Mouse (Mus musculus) small intestine, adult 2 months (tissue): ENCODE results near the gene St3gal4.

Source experiments
- CTCF ChIP-seq: fragments of 200-500 bp; IDR thresholded peaks from 2 replicates; pipeline ENCODE4 v1.5.1; 2012; ENCODE audit warnings: low read depth, mild to moderate bottlenecking, control low read depth, inconsistent platforms, low read length, moderate library complexity, mixed read lengths; ENCODE audit not compliant: insufficient replicate concordance, insufficient read length; ENCODE audit errors: extremely low read depth
- POLR2A ChIP-seq: fragments of 200-500 bp; IDR thresholded peaks from 2 replicates; pipeline ENCODE4 v1.6.1; 2012; ENCODE audit warnings: low read depth, mild to moderate bottlenecking, control low read depth, inconsistent platforms, low read length, moderate library complexity

DNA sequence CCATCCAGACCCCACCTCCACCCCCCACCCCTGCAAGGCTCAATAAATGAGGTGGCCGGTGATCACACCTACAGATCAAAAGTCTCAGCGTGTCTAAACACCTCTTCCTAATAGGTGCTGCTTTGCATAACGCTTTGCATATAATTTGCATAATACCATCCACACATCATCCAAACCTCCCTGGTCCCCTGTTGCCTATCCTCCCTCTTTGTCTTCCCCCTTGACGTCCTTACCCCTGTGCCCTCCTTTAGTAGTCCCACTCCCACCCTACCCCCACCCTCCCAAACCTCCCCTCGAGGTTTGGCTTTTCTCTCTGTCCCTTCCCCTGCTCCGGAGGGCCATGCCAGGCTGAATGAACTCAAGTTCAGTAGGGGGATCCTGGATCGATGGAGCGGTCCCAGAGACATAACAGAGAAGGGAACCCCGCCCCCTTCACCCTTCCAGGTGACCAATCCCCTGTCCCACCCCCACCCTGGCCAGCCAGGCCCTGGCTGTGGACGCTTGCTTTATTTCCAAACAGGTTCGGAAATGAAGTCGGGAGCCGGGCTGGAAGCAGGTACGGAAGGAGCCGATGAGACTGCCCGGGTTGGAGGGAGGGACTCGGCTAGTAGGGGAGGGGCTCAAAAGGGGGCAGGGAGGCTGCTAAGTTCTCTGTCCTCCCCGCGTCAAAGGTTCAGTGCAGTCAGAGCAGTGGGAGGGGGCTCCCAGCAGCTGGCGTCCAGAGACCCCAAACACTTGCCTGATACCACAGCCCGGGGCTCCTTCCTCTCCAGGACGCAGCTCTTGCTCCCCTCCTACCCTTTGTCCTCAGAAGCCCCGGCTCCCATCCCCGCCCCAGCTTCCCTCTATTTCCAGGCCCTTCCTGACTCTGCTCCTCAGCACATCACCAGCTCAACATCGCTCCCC, 94.2 kb downstream of the St3gal4 start:
- no peak for TF ChIP-seq POLR2A
- TF ChIP-seq CTCF, result no peak
